Mouse (Mus musculus) MEL-GATA-1-ER (cell line): ENCODE results near the gene Coro7.
"Not testable (repeated sequence)": the region's sequence is repeated elsewhere in the genome, so short reads cannot be mapped to it uniquely, and the experiment has no call there.

ENCODE experiments used
- DNase-seq: peaks from one replicate; pipeline ENCODE4 v3.0.0-alpha.2; 2012; ENCODE audit warnings: low read depth; ENCODE audit errors: extremely low read depth

Gene Coro7

GRCm38 (mm10) chr16:4679121-4680018 lies at the start of gene Coro7:
Coro7 (minus strand) TSS chr16:4679777.
- DNase-seq, result peak; percentile 87

DNA sequence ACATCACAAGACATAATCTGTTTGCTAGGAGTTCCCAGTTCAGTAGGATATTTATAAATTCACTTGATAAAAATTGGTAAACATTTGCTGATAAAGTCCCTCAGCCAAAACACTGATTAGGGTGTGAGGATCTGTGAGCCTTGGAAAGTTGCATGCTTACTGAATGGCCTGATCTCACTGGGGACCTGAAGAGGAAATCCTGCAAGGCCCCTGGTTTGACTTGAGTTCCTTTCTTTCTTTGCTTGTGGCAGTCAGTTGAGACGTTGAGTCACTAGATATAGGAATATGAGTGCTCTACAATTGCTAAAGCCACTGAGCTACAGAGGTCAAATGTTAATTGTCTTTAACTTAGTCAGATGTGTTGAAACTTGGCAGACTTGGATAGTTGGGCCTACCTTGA lies 48.4 kb upstream of the Coro7 start:
- DNase-seq, result no peak

DNA sequence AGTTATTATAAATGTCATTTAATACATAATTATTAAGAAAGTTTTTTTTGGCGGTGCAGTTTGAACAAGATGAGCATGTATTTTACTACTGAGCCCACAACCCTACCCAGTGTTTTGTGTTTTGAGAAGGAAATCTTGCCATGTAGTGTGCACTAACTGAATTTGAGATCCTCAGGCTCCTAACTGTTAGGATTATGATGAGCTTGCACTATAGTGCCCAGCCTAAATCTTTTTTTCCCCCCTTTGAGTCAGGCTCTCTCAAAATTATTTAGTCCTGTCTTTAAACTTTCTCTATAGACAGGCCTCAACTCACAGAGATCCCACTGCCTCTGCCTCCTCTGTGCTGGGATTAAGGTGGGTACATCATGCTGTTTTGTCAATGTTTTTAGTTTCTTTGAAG lies 47.9 kb upstream of the Coro7 start:
- DNase-seq, result no peak

DNA sequence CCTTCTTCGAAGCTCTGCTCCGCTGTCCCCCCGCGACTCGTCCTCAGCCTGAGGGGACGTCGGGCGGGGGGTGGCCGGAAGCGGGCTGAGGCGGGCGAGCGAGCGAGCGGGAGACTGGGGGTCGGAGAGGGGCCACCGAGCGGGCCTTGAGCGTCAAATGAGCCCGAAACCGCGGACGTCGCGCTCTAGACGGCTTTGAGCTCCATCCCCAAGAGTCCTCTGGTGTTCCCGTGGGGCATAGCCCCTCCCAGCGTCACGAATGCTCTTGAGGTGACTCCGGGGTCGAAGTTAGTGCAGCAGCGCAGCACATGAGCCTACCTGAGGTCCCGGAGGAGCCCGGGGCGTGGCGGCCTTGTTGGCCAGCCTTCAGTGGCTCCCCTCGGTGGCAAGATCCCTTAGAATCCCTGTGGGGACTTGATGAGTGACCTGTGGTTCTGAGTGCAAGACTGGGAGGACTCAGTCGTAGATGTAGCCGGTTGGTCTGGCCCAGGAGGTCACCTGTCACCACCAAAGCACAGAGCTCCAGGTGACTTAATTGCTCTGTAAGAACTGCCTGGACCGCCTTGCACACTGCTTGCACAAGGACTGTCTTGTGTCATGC lies 47.1 kb upstream of the Coro7 start:
- no peak for DNase-seq

- peak; percentile 68 for DNase-seq
Observed at GRCm38 (mm10) chr16:4725780-4726527, 46.4 kb upstream of the Coro7 start, which contains the start of gene Hmox2. Hmox2 (plus strand) TSS chr16:4726361.

- DNase-seq, result no peak
Observed at GRCm38 (mm10) chr16:4725266-4725665, 45.7 kb upstream of the Coro7 start.

DNA sequence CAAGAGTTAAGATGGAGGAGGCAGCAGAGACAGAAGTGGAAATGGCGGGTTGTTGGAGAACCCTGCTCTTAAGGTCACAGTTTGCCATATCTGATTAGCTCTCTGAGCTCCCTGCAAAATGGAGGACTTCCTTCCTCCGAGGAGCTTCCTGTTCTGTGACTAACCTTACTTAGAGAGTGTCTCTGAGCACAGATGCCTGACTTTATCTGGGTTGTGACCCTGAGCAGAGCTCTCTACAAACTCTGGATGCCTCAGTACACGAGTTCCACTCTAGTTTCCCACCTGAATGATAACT lies 43.3 kb upstream of the Coro7 start:
- peak; percentile 55 for DNase-seq

DNA sequence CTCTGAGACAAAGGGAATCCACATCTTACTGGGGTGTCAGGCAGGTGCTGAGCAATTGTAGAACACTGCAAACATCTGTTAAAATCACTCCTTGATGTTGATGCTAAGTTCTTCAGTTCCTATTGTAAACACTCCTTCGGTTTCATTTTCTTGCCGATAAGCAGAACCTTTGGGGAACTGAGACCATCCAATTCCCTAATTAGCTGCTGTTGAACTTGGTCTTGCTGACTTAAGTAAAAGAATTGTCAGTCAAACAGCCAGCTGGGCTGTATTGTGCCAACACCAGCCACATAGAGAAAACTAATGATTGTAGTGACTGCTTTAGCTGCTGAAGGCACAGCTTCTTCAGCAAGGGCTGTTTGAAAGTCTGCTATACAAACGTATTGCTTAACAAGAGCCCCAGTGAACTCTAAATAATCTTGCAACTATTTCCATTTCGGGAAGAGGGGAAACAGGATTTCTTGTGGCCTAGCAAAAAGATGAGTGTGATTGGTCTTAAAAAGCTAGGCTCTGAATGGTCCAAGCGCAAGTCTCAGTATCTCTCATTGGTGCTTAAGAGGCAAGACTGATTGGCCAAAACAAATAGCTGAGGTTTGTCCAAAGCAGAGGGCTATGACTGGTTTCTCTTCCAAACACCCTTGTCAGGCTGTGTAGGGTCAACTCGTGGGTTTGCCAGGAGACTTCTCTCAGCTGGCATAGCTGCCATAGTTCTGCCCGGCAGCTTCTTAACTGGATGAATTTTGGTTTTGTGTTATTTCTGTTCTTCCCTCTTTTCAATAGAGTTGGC lies 42.7 kb upstream of the Coro7 start:
- peak; percentile 66 for DNase-seq

GRCm38 (mm10) chr16:4718753-4719518 lies 39.4 kb upstream of the Coro7 start, which contains the start of gene Nmral1:
Nmral1 (minus strand) TSS chr16:4719356.
- peak; percentile 74 for DNase-seq

DNA sequence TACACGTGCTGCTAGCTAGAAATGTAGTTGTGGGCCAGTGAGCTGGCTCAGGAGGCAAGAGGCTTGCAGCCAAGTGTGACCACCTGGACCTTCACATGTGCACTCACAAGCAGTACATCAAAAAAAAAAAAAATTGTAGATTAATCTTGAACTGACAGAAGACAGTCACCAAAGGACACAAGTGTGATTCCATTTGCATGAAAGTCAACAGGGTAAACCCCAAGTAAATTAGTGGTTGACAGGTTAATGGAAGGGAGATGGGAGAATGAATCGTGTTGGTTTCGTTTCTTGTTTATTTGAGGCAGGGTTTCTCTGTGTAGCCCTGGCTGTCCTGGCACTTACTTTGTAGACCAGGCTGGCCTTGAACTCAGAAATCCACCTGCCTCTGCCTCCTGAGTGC lies 38.3 kb upstream of the Coro7 start:
- no peak for DNase-seq

DNA sequence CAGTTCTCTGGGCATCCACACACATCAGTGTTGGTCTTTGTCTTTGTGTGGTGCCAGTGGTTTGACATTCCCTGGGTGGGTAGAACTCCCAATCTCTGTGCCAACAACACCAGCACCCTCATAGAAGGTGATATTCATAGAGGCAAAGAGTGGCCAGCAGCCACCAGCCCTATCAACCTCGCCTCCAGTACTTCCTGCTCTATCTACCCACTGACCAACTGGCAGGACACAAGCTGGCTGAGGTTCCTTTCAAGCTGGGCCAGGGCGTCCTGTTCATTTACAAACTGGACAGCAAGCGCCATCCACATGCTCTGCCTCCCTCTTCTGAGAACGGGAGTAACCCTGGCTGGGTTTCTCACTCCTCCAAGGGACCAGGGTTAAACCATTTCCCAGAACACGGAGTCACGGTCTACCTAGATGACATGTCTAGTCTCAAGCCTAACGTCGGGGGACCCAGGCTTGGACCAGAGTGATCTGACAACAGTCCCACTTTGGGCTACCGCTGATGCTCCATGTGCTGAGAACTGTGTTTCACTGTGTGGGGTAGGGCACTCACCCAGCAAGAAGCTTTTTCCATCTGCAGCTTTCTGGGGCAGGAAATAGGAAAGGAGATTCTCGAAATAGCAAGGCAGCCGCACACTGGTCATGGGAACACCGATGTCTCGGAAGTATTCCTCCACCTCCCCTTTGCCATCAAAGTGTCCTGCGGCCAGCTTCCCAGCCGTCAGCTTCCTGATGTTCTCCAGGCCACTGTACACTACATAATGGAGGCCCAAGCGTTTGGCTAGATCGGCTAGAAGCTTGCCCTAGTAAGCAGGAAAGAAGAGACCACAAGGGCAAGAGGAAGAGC lies 34.5 kb upstream of the Coro7 start:
- no peak for DNase-seq

DNA sequence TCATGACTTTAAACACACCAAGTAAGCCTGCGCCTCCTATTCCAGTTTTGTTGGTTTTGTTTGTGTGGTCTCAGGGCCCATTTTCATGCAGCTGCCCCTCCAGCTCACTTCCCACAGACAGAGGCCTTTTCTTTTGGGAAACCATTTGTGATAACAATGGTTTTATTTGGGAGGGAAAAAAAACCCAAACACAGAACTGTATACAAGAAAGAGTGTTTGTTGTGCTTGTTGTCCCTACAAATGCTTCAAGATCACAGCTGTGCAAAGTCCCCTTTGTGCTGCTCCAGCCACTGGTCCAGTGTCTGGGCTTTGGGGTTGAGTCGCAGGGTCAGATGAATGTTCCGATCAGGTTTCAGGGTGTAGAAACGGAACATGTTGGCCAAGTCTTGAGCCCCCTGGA lies 31.6 kb upstream of the Coro7 start:
- no peak for DNase-seq

- DNase-seq, result no peak
Observed at GRCm38 (mm10) chr16:4705541-4705940, 26.0 kb upstream of the Coro7 start.

DNA sequence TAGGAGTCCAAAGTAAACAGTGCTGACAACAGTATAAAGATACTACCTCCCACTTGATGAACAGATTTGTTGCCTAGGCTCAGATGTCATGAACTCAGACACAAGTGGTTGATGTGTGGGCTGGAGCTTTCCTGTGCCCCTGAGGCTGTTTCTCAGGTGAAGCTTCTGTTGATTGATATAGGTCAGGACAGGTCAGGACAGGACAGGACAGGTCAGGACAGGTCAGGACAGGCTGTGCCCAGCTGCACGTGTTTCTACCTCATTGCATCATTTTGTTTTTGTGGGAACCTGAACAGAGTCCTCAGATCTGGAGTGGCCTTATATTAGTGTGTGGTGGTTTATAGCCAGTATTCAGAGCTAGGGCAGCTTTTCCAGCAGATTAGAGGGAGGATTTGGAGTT lies 23.1 kb upstream of the Coro7 start:
- DNase-seq, result no peak

DNA sequence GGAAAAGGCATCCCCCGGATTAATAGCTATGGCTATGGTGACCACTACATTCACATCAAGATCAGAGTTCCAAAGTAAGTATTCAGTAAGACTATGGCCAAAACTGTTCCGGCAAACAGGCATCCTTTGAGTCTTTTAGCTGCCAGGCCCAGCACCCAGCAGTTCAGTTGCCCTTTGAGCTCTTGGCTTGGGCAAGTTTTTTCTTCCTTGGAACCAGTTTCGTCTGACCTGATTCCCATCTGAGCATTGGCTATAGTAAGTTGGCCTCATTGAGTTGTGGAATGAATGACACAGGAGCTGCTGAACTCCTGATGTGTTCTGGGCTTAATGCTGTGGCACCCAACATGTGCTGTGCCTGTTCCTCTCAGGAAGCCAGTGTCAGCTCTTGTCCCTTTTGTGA lies 21.6 kb upstream of the Coro7 start:
- DNase-seq, result no peak

GRCm38 (mm10) chr16:4689371-4689770 lies 9.8 kb upstream of the Coro7 start:
- not testable (repeated sequence) for DNase-seq

DNA sequence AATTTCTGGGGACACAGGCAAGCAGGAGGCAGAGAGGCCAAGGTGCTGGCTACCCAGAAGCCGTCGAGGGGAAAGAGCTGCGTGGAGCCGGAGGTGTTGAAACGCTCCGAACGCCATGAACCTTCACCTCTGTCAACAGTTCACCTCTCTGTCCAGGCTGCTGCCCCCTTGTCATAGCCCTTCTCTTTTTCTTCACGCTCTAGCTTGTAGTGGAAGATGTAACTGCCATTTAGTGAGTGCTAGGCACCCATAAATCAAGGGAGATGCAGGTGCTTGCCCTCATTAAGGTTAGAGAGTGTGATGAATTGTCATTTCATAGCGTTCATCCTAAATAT lies 4.8 kb upstream of the Coro7 start:
- peak; percentile 10 for DNase-seq

DNA sequence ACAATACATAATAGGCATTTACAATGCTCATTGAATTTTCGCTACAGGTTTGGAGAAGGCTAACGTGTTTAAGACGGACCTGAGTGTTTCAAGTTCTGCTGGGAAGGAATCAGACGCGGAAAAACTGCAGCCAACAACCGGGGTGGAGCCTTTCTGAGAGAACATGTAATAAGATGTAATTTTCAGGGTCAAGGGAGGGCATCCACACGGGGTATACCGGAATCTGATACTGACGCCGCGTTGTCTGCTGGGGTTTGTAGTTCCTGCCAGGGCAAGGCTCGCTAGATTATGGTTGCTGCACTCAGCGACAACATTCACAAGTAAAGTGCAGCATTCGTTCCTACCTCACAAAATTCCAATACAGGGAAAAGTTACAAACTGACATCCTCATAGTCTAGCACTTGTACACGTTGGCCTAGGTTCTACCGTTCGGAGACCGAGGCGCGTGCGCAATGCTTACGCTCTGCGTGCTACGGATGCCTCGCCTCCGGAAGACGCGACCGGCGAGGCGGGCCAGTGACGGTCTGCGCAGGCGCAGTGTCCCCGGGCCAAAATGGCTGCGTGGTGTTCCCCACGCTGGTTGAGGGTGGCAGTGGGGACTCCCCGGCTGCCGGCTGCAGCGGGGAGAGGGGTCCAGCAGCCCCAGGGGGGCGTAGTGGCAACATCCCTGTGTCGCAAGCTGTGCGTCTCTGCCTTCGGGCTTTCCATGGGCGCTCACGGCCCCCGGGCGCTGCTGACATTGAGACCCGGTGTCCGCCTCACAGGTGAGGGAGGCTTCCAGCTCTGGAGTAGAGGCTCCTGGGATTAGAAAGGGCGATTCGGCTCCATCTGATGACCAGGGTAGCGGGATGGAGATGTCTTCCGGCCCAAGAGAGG lies 4.2 kb upstream of the Coro7 start:
- DNase-seq, result peak; percentile 92

DNA sequence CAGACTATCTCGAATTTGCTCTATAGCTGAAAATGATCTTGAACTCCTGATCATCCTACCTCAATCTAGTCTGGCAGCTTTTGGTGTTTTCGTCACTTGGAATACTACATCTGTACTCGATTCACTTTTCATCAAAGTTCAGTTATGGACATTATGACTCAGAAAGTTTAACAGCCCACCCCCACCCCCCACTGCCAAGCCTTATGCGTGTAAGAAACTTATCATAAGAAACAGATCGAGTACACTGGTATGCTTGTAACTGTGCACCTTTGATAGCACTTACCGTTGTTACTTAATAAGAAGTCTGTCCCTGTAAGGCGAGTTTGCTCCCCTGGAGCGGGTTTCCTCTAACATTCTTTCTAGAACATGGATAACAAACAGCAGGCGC lies 3.6 kb upstream of the Coro7 start:
- DNase-seq, result no peak
